Mouse (Mus musculus): ENCODE measurements around the gene Galnt14. TPM values are rescaled to one million over a fixed set of nuclear protein-coding genes. Genes with fewer than 3 reads are reported as not detected.

Gene Galnt14
- polyA plus RNA-seq, 1 experiment from 2014 or later = 18.5 TPM

- no peak overlapping the region for H3K27ac ChIP-seq (ENCODE audit: low read depth, low read length)
- no peaks in the 10 kb centered on the region for H3K4me1 ChIP-seq (ENCODE audit: control insufficient read depth, insufficient read depth, low read depth, low read length)
- H3K4me3 ChIP-seq (ENCODE audit: low read length) = no peak overlapping the region
- 86% methylated on average over 4 of the region's 4 CpGs for WGBS
- ATAC-seq = no peak
- no peaks in the 10 kb centered on the region for H3K27me3 ChIP-seq (replicated peaks; ENCODE audit: control insufficient read depth, insufficient read depth, low read length)
- H3K4me2 ChIP-seq (ENCODE audit: low read length) = no peak overlapping the region
- H3K9ac ChIP-seq (ENCODE audit: low read depth, low read length) = no peak overlapping the region
- no peaks in the 10 kb centered on the region for H3K36me3 ChIP-seq (ENCODE audit: control insufficient read depth, insufficient read depth, low read length)
- no peaks in the 10 kb centered on the region for H3K9me3 ChIP-seq (ENCODE audit: control insufficient read depth, low read length)
These were observed 196.0 kb downstream of the Galnt14 start for GRCm38 (mm10) chr17:73514258-73514657.

GRCm38 (mm10) chr17:73512844-73513243, 197.4 kb downstream of the Galnt14 start:
- Histone ChIP-seq H3K4me3 (ENCODE audit: low read length) (no peak overlapping the region), H3K4me1 (ENCODE audit: control insufficient read depth, insufficient read depth, low read depth, low read length) (no peaks in the 10 kb centered on the region), H3K9me3 (ENCODE audit: control insufficient read depth, low read length) (no peaks in the 10 kb centered on the region), H3K27ac (ENCODE audit: low read depth, low read length) (no peak overlapping the region), H3K27me3 (replicated peaks; ENCODE audit: control insufficient read depth, insufficient read depth, low read length) (no peaks in the 10 kb centered on the region), H3K36me3 (ENCODE audit: control insufficient read depth, insufficient read depth, low read length) (no peaks in the 10 kb centered on the region), H3K9ac (ENCODE audit: low read depth, low read length) (no peak overlapping the region), H3K4me2 (ENCODE audit: low read length) (no peak overlapping the region)
- ATAC-seq = no peak
- WGBS = 79% methylated on average over 5 of the region's 5 CpGs

GRCm38 (mm10) chr17:73507804-73508535, 202.3 kb downstream of the Galnt14 start:
- Histone ChIP-seq H3K27me3 (replicated peaks; ENCODE audit: control insufficient read depth, insufficient read depth, low read length) (no peaks in the 10 kb centered on the region), H3K27ac (ENCODE audit: low read depth, low read length) (no peak overlapping the region), H3K9ac (ENCODE audit: low read depth, low read length) (no peak overlapping the region), H3K4me3 (ENCODE audit: low read length) (no peak overlapping the region), H3K4me1 (ENCODE audit: control insufficient read depth, insufficient read depth, low read depth, low read length) (no peaks in the 10 kb centered on the region), H3K4me2 (ENCODE audit: low read length) (no peak overlapping the region), H3K36me3 (ENCODE audit: control insufficient read depth, insufficient read depth, low read length) (no peaks in the 10 kb centered on the region; the same call in 1 of the 2 replicates), H3K9me3 (ENCODE audit: control insufficient read depth, low read length) (no peaks in the 10 kb centered on the region)
- WGBS = 46% methylated on average over 13 of the region's 13 CpGs
- peak; percentile 83 for ATAC-seq

- Histone ChIP-seq H3K4me2 (ENCODE audit: low read length) (no peak overlapping the region), H3K9ac (ENCODE audit: low read depth, low read length) (no peak overlapping the region), H3K27me3 (replicated peaks; ENCODE audit: control insufficient read depth, insufficient read depth, low read length) (no peaks in the 10 kb centered on the region), H3K9me3 (ENCODE audit: control insufficient read depth, low read length) (no peaks in the 10 kb centered on the region), H3K36me3 (ENCODE audit: control insufficient read depth, insufficient read depth, low read length) (no peaks in the 10 kb centered on the region; the same call in 1 of the 2 replicates), H3K4me1 (ENCODE audit: control insufficient read depth, insufficient read depth, low read depth, low read length) (no peaks in the 10 kb centered on the region), H3K27ac (ENCODE audit: low read depth, low read length) (no peak overlapping the region), H3K4me3 (ENCODE audit: low read length) (no peak overlapping the region)
- no peak for ATAC-seq
- WGBS = 91% methylated on average over 4 of the region's 4 CpGs
These were observed 206.1 kb downstream of the Galnt14 start for GRCm38 (mm10) chr17:73504111-73504510.

GRCm38 (mm10) chr17:73502613-73503012, 207.6 kb downstream of the Galnt14 start:
- H3K4me2 ChIP-seq (ENCODE audit: low read length) = no peak overlapping the region
- WGBS = 91% methylated on average over 4 of the region's 4 CpGs
- H3K4me1 ChIP-seq (ENCODE audit: control insufficient read depth, insufficient read depth, low read depth, low read length) = no peaks in the 10 kb centered on the region
- no peaks in the 10 kb centered on the region for H3K27me3 ChIP-seq (replicated peaks; ENCODE audit: control insufficient read depth, insufficient read depth, low read length)
- H3K27ac ChIP-seq (ENCODE audit: low read depth, low read length) = no peak overlapping the region
- no peak overlapping the region for H3K4me3 ChIP-seq (ENCODE audit: low read length)
- no peak overlapping the region for H3K9ac ChIP-seq (ENCODE audit: low read depth, low read length)
- no peaks in the 10 kb centered on the region; the same call in 1 of the 2 replicates for H3K36me3 ChIP-seq (ENCODE audit: control insufficient read depth, insufficient read depth, low read length)
- no peak for ATAC-seq
- no peaks in the 10 kb centered on the region for H3K9me3 ChIP-seq (ENCODE audit: control insufficient read depth, low read length)

GRCm38 (mm10) chr17:73489519-73489918, 220.7 kb downstream of the Galnt14 start:
- no peak for ATAC-seq
- H3K4me1 ChIP-seq (ENCODE audit: control insufficient read depth, insufficient read depth, low read depth, low read length) = peaks cover 9% of the 10 kb centered on the region
- H3K9me3 ChIP-seq (ENCODE audit: control insufficient read depth, low read length) = no peaks in the 10 kb centered on the region
- WGBS = 56% methylated on average over 4 of the region's 4 CpGs
- no peak overlapping the region for H3K4me3 ChIP-seq (ENCODE audit: low read length)
- H3K27me3 ChIP-seq (replicated peaks; ENCODE audit: control insufficient read depth, insufficient read depth, low read length) = no peaks in the 10 kb centered on the region
- no peak overlapping the region for H3K9ac ChIP-seq (ENCODE audit: low read depth, low read length)
- H3K36me3 ChIP-seq (ENCODE audit: control insufficient read depth, insufficient read depth, low read length) = no peaks in the 10 kb centered on the region
- H3K27ac ChIP-seq (ENCODE audit: low read depth, low read length) = no peak overlapping the region
- no peak overlapping the region for H3K4me2 ChIP-seq (ENCODE audit: low read length)

GRCm38 (mm10) chr17:73487792-73488191, 222.5 kb downstream of the Galnt14 start:
- Histone ChIP-seq H3K27ac (ENCODE audit: low read depth, low read length) (peak overlapping the region; percentile 75), H3K4me1 (ENCODE audit: control insufficient read depth, insufficient read depth, low read depth, low read length) (peaks cover 9% of the 10 kb centered on the region), H3K36me3 (ENCODE audit: control insufficient read depth, insufficient read depth, low read length) (no peaks in the 10 kb centered on the region), H3K9ac (ENCODE audit: low read depth, low read length) (peak overlapping the region; percentile 41; the same call in 1 of the 2 replicates), H3K4me2 (ENCODE audit: low read length) (peak overlapping the region; percentile 42), H3K4me3 (ENCODE audit: low read length) (no peak overlapping the region), H3K9me3 (ENCODE audit: control insufficient read depth, low read length) (no peaks in the 10 kb centered on the region), H3K27me3 (replicated peaks; ENCODE audit: control insufficient read depth, insufficient read depth, low read length) (no peaks in the 10 kb centered on the region)
- ATAC-seq = peak; percentile 63
- WGBS = 13% methylated on average over 13 of the region's 13 CpGs

GRCm38 (mm10) chr17:73487380-73487779, 222.9 kb downstream of the Galnt14 start:
- ATAC-seq = peak; percentile 62

GRCm38 (mm10) chr17:73477096-73478076, 232.9 kb downstream of the Galnt14 start:
- H3K36me3 ChIP-seq (ENCODE audit: control insufficient read depth, insufficient read depth, low read length) = no peaks in the 10 kb centered on the region
- no peak overlapping the region for H3K27ac ChIP-seq (ENCODE audit: low read depth, low read length)
- peak; percentile 56; the same call in 1 of the 2 replicates for ATAC-seq
- no peak overlapping the region for H3K4me2 ChIP-seq (ENCODE audit: low read length)
- H3K4me3 ChIP-seq (ENCODE audit: low read length) = no peak overlapping the region
- H3K27me3 ChIP-seq (replicated peaks; ENCODE audit: control insufficient read depth, insufficient read depth, low read length) = no peaks in the 10 kb centered on the region
- WGBS = 19% methylated on average over 11 of the region's 11 CpGs
- H3K4me1 ChIP-seq (ENCODE audit: control insufficient read depth, insufficient read depth, low read depth, low read length) = no peaks in the 10 kb centered on the region; the same call in none of the 2 replicates
- H3K9me3 ChIP-seq (ENCODE audit: control insufficient read depth, low read length) = no peaks in the 10 kb centered on the region
- no peak overlapping the region for H3K9ac ChIP-seq (ENCODE audit: low read depth, low read length)

More at GRCm38 (mm10) chr17:73487380-73487779, 222.9 kb downstream of the Galnt14 start:
- Histone ChIP-seq H3K4me2 (ENCODE audit: low read length) (no peak overlapping the region; the same call in 1 of the 2 replicates), H3K4me1 (ENCODE audit: control insufficient read depth, insufficient read depth, low read depth, low read length) (peaks cover 9% of the 10 kb centered on the region), H3K9ac (ENCODE audit: low read depth, low read length) (no peak overlapping the region; the same call in none of the 2 replicates), H3K9me3 (ENCODE audit: control insufficient read depth, low read length) (no peaks in the 10 kb centered on the region), H3K36me3 (ENCODE audit: control insufficient read depth, insufficient read depth, low read length) (no peaks in the 10 kb centered on the region), H3K27ac (ENCODE audit: low read depth, low read length) (peak overlapping the region; percentile 46), H3K27me3 (replicated peaks; ENCODE audit: control insufficient read depth, insufficient read depth, low read length) (no peaks in the 10 kb centered on the region), H3K4me3 (ENCODE audit: low read length) (no peak overlapping the region)
- 38% methylated on average over 3 of the region's 3 CpGs for WGBS

Measured in hindbrain, embryonic 16.5 days (tissue).